Mouse (Mus musculus) layer of hippocampus, postnatal 36 days (tissue): ENCODE data around the gene Tspan13. TPM values are rescaled to one million over a fixed set of nuclear protein-coding genes. Genes with fewer than 3 reads are reported as not detected.

ENCODE experiments used
- DNase-seq, 2 experiments: peaks; one replicate each; pipeline ENCODE4 v3.0.0; 2022
- total RNA-seq, 2 experiments: library from RNA; stranded (reverse); gene quantifications; 2 replicates each; pipeline ENCODE4 v1.2.3; 2021

The Tspan13 gene
- total RNA-seq, 2 experiments from 2014 or later: 280 to 297 TPM

DNA sequence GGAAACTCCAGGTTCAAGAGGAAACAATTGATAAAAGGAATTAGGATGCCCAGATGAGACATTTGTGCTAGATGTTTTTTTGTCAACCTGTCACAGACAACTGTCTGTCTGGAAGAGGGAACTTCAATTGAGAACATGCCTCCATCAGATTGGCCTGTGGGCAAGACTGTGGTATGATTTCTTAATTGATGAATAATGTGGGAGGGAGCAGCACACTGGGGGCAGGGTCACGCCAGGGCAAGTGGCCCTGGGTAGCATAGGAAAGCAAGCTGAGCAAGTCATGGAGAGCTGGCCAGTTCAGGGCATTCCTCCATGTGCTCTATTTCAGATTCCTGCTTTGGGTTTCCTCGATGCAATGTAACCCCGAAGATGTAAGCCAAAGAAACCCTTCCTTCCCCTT is 66.4 kb downstream of the Tspan13 start:
- DNase-seq: no peak

DNA sequence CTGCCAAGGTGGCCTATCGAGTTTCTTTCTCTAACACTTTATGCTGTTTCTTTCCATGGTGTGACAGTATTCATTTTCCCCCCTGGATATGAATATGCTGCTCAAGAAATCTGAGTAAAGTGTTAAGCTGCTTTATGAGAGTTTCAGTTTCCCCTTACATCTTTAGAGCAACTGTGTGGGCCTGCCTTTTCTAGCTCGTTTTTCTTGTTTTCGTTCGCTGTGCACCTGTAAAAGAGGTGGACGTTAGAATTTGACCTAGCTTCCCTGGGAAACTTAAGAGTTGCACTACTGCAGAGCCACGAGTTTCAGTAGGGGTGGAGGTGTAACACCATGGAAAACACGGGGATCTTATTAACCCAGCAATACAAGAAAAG is 75.5 kb downstream of the Tspan13 start:
- DNase-seq: no peak

DNA sequence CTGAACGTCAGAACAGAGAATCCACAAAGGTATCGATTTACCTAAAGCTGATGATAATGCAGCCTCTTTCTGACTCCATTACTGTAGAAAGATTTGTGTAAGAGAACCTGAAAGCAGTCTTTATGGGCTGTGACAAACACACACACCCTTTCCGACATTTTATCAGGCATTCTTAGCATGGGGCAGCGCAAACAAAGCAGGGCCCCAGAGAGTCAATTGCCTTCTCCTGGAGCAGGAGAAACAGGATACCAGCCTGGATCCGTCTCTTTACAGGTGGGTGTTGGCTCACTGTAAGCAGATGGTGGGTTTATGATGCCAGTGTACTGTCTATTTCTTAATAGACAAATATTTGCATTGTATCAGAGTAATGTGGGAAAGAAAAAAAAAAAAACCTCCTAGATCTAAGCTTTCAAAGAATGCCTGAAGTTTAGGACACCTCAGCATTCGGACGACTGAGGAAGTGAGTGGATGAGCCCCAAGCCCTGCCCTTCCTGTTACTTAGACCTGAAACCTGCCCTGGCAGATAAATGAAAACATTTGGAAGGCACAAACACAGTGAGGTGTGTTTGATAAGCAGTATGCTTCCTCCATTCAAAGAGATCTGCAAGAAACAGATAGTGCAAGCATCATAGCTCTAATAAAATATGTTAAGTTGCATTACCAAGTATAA is 76.1 kb downstream of the Tspan13 start:
- DNase-seq: no peak

Other genes with a start within 250 kb of the Tspan13 start
- gene Agr3, start 116.9 kb downstream of the Tspan13 start, total RNA-seq: not detected
- not detected for gene Agr2, start 49.6 kb downstream of the Tspan13 start, total RNA-seq
- gene Ankmy2, start 114.6 kb upstream of the Tspan13 start, total RNA-seq: 10 to 100 TPM; 53.4 to 54.0 TPM
- gene Bzw2, start 115.6 kb upstream of the Tspan13 start, total RNA-seq: 10 to 100 TPM; 57.7 to 58.8 TPM
- not detected for gene Lrrc72, start 210.9 kb upstream of the Tspan13 start, total RNA-seq